ENCODE assay signal across 25 mouse cellular contexts in genomic region chr13:110074180-110074579, GRCm38 (mm10).
A peak's percentile ranks its signal among the peaks of the same experiment; 100 is the strongest.
DNase-seq lines count a peak whose midpoint lies in the region; ATAC-seq and TF ChIP-seq lines count a peak whose summit lies in the region.
"Had no signal": no experiment of that assay in that cellular context is flagged by ENCODE, and none has a peak within 500 bp of the region (broad histone marks: within the 10 kb centered on the region; RNA-seq: fewer than 3 reads in every experiment).

No protein-coding gene starts in this region.

- no peaks in the 10 kb centered on the region for H3K27me3 ChIP-seq in forebrain, embryonic 14.5 days (replicated peaks; ENCODE audit: control insufficient read depth, insufficient read depth, low read length)
- no peaks in the 10 kb centered on the region for H3K27me3 ChIP-seq in forebrain, embryonic 16.5 days (replicated peaks; ENCODE audit: control insufficient read depth, insufficient read depth, low read length)
- no peaks in the 10 kb centered on the region for H3K27me3 ChIP-seq in hindbrain, postnatal 0 days (ENCODE audit: insufficient read depth, low read length)
- H3K27me3 ChIP-seq in hindbrain, embryonic 12.5 days = no peaks in the 10 kb centered on the region
- H3K27me3 ChIP-seq in neural tube, embryonic 13.5 days = no peaks in the 10 kb centered on the region
- H3K27me3 ChIP-seq in neural tube, embryonic 15.5 days (replicated peaks) = no peaks in the 10 kb centered on the region
- H3K27me3 ChIP-seq: CH12.LX; embryonic facial prominence, embryonic 13.5 days; forebrain, embryonic 12.5 days had no signal

- no peak for TF ChIP-seq CTCF in hindbrain, postnatal 0 days (IDR thresholded peaks at IDR 0.05; ENCODE audit: low read depth)

- no peak overlapping the region for H3K4me3 ChIP-seq in forebrain, embryonic 14.5 days (ENCODE audit: low read depth, low read length)
- H3K4me3 ChIP-seq in forebrain, embryonic 16.5 days (replicated peaks; ENCODE audit: low read length) = no peak overlapping the region
- H3K4me3 ChIP-seq in hindbrain, postnatal 0 days (ENCODE audit: low read length) = no peak overlapping the region
- no peak overlapping the region for H3K4me3 ChIP-seq in hindbrain, embryonic 12.5 days
- no peak overlapping the region for H3K4me3 ChIP-seq in neural tube, embryonic 13.5 days
- H3K4me3 ChIP-seq in neural tube, embryonic 15.5 days (replicated peaks) = no peak overlapping the region
- H3K4me3 ChIP-seq: embryonic facial prominence, embryonic 10.5 days; embryonic facial prominence, embryonic 13.5 days; erythroblast, embryonic 14.5 days; forebrain, embryonic 12.5 days; gastrocnemius, adult 2 months had no signal

- no peaks in the 10 kb centered on the region for H3K9me3 ChIP-seq in forebrain, embryonic 14.5 days (replicated peaks; ENCODE audit: control insufficient read depth, low read length)
- no peaks in the 10 kb centered on the region for H3K9me3 ChIP-seq in forebrain, embryonic 16.5 days (ENCODE audit: control insufficient read depth, low read length)
- H3K9me3 ChIP-seq in hindbrain, postnatal 0 days (ENCODE audit: low read length) = no peaks in the 10 kb centered on the region
- H3K9me3 ChIP-seq in hindbrain, embryonic 12.5 days (replicated peaks) = no peaks in the 10 kb centered on the region
- no peaks in the 10 kb centered on the region for H3K9me3 ChIP-seq in neural tube, embryonic 13.5 days
- no peaks in the 10 kb centered on the region for H3K9me3 ChIP-seq in neural tube, embryonic 15.5 days (replicated peaks)
- H3K9me3 ChIP-seq: embryonic facial prominence, embryonic 10.5 days; embryonic facial prominence, embryonic 13.5 days had no signal

- H3K4me1 ChIP-seq in forebrain, embryonic 14.5 days (ENCODE audit: control insufficient read depth, insufficient read depth, low read length) = 0 out of 2 replicates have a peak, but pooled peaks cover 5% of the 10 kb centered on the region
- 0 out of 2 replicates have a peak, but pooled peaks cover 6% of the 10 kb centered on the region for H3K4me1 ChIP-seq in forebrain, embryonic 16.5 days (replicated peaks; ENCODE audit: control insufficient read depth, insufficient read depth, low read length)
- 0 out of 2 replicates have a peak, but pooled peaks cover 4% of the 10 kb centered on the region for H3K4me1 ChIP-seq in hindbrain, postnatal 0 days (ENCODE audit: insufficient read depth, low read length)
- 0 out of 2 replicates have a peak, but pooled peaks cover 4% of the 10 kb centered on the region for H3K4me1 ChIP-seq in hindbrain, embryonic 12.5 days
- peaks cover 25% of the 10 kb centered on the region for H3K4me1 ChIP-seq in neural tube, embryonic 13.5 days (replicated peaks)
- peaks cover 16% of the 10 kb centered on the region for H3K4me1 ChIP-seq in neural tube, embryonic 15.5 days
- H3K4me1 ChIP-seq: embryonic facial prominence, embryonic 10.5 days had no signal

- peak; percentile 30 for DNase-seq in forebrain, embryonic 14.5 days (ENCODE audit: low spot score)
- DNase-seq in hindbrain, postnatal 0 days (ENCODE audit: low spot score) = peak; percentile 29
- no peak for DNase-seq in adrenal gland, adult 2 months
- DNase-seq: adrenal gland, adult 8-10 months; adrenal gland, postnatal 25 days; B cell, adult 2 months; cerebellum, adult 18-20 months; cerebellum, adult 9-10 months; cerebellum, postnatal 25 days; embryo, embryonic 11 days; forebrain, postnatal 0 days; gastrocnemius, adult 2 months; gastrocnemius, postnatal 14 days had no signal

- H3K9ac ChIP-seq in forebrain, embryonic 14.5 days (ENCODE audit: low read length) = no peak overlapping the region
- H3K9ac ChIP-seq in forebrain, embryonic 16.5 days (replicated peaks; ENCODE audit: low read depth, low read length) = no peak overlapping the region
- no peak overlapping the region for H3K9ac ChIP-seq in hindbrain, postnatal 0 days (replicated peaks; ENCODE audit: low read length)
- H3K9ac ChIP-seq in hindbrain, embryonic 12.5 days = no peak overlapping the region
- H3K9ac ChIP-seq in neural tube, embryonic 13.5 days = no peak overlapping the region
- H3K9ac ChIP-seq in neural tube, embryonic 15.5 days (replicated peaks) = no peak overlapping the region
- H3K9ac ChIP-seq: embryonic facial prominence, embryonic 13.5 days; forebrain, embryonic 12.5 days; forebrain, postnatal 0 days had no signal

- H3K27ac ChIP-seq in forebrain, embryonic 14.5 days (ENCODE audit: low read depth, low read length) = no peak overlapping the region
- H3K27ac ChIP-seq in forebrain, embryonic 16.5 days (ENCODE audit: low read length) = no peak overlapping the region
- H3K27ac ChIP-seq in hindbrain, postnatal 0 days = no peak overlapping the region
- no peak overlapping the region for H3K27ac ChIP-seq in hindbrain, embryonic 12.5 days
- H3K27ac ChIP-seq in neural tube, embryonic 13.5 days (replicated peaks) = peak overlapping the region; percentile 65
- no peak overlapping the region for H3K27ac ChIP-seq in neural tube, embryonic 15.5 days (replicated peaks)
- H3K27ac ChIP-seq: embryonic facial prominence, embryonic 10.5 days; embryonic facial prominence, embryonic 13.5 days; forebrain, embryonic 12.5 days; gastrocnemius, adult 2 months had no signal

- H3K36me3 ChIP-seq in forebrain, embryonic 14.5 days (ENCODE audit: control insufficient read depth, insufficient read depth, low read length) = no peaks in the 10 kb centered on the region
- no peaks in the 10 kb centered on the region for H3K36me3 ChIP-seq in forebrain, embryonic 16.5 days (ENCODE audit: control insufficient read depth, insufficient read depth)
- no peaks in the 10 kb centered on the region for H3K36me3 ChIP-seq in hindbrain, postnatal 0 days (ENCODE audit: insufficient read depth, low read length)
- H3K36me3 ChIP-seq in hindbrain, embryonic 12.5 days = peaks cover 3% of the 10 kb centered on the region; the same call in 1 of the 2 replicates
- H3K36me3 ChIP-seq in neural tube, embryonic 13.5 days = peaks cover 10% of the 10 kb centered on the region
- no peaks in the 10 kb centered on the region for H3K36me3 ChIP-seq in neural tube, embryonic 15.5 days
- H3K36me3 ChIP-seq: embryonic facial prominence, embryonic 10.5 days; embryonic facial prominence, embryonic 13.5 days; G1E had no signal

- ATAC-seq in forebrain, embryonic 14.5 days = no peak
- no peak for ATAC-seq in forebrain, embryonic 16.5 days
- no peak for ATAC-seq in hindbrain, postnatal 0 days
- no peak for ATAC-seq in hindbrain, embryonic 12.5 days (ENCODE audit: low FRiP score)
- no peak for ATAC-seq in neural tube, embryonic 13.5 days (ENCODE audit: low read depth)
- ATAC-seq in neural tube, embryonic 15.5 days (ENCODE audit: low FRiP score) = no peak
- ATAC-seq: forebrain, postnatal 0 days; intestine, postnatal 0 days had no signal

- WGBS in forebrain, embryonic 14.5 days = 62% methylated on average over 2 of the region's 2 CpGs
- 51% methylated on average over 2 of the region's 2 CpGs for WGBS in forebrain, embryonic 16.5 days
- WGBS in hindbrain, postnatal 0 days = 50% methylated on average over 2 of the region's 2 CpGs
- 69% methylated on average over 2 of the region's 2 CpGs for WGBS in hindbrain, embryonic 12.5 days
- WGBS in neural tube, embryonic 13.5 days = 45% methylated on average over 2 of the region's 2 CpGs
- 42% methylated on average over 2 of the region's 2 CpGs for WGBS in neural tube, embryonic 15.5 days

- no peak overlapping the region for H3K4me2 ChIP-seq in forebrain, embryonic 14.5 days (ENCODE audit: low read length)
- H3K4me2 ChIP-seq in forebrain, embryonic 16.5 days (ENCODE audit: low read length) = no peak overlapping the region
- H3K4me2 ChIP-seq in hindbrain, postnatal 0 days (ENCODE audit: low read depth, low read length) = no peak overlapping the region
- H3K4me2 ChIP-seq in hindbrain, embryonic 12.5 days (replicated peaks) = no peak overlapping the region
- no peak overlapping the region for H3K4me2 ChIP-seq in neural tube, embryonic 13.5 days
- no peak overlapping the region for H3K4me2 ChIP-seq in neural tube, embryonic 15.5 days
- H3K4me2 ChIP-seq: embryonic facial prominence, embryonic 13.5 days; forebrain, embryonic 12.5 days; heart, embryonic 11.5 days had no signal
